Mouse (Mus musculus): ENCODE measurements around the gene Lima1.
"Not testable (repeated sequence)": the region's sequence is repeated elsewhere in the genome, so short reads cannot be mapped to it uniquely, and the experiment has no call there.

Lima1 gene

DNA sequence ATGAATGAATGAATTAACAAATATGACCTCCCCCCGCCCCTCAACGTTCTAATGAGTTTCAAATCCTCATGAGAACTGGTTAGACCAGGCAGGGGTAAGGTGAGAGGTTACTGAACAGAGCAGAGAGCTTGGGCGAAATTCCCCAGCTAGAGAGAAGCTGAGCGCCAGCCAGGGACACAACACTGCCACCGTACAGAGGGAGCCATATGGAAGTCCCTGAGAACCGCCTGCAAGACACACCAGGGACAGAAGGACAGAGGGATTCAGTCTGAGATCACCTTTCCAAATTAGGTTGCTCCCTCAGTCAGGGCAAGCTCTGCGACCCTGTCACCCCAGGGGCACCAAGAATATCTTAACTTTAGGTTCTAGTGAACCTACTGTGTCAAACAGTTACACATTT is 37.7 kb downstream of the Lima1 start:
- no peak for DNase-seq (ENCODE audit: low read depth in 2 of 2, low spot score in 2 of 2)

DNA sequence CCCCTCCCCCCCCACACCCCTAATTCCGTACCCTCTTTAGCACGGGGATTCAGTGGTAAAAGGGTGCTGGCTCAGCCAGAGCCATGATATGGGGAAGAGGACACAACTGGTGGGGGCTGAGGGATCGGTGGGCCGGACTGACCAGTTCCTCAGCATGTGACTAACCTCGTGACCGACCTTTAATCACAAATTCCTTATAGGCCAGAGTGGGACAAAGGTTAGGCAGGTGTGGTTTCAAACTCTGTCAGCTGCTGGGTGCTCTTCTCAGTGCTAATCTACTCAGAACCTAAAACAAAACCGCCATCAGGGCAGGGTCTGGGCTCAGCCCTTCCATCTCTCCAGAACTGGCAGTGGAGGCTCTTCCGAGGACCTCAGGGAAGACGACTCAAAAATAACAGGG is 40.1 kb downstream of the Lima1 start:
- no peak for DNase-seq (ENCODE audit: low read depth in 2 of 2, low spot score in 2 of 2)

- no peak for DNase-seq (ENCODE audit: low read depth in 2 of 2, low spot score in 2 of 2)
Observed at GRCm38 (mm10) chr15:99834681-99835080, 40.6 kb downstream of the Lima1 start.

- DNase-seq (ENCODE audit: low read depth in 2 of 2, low spot score in 2 of 2), result no peak
Observed at GRCm38 (mm10) chr15:99833648-99834454, 41.4 kb downstream of the Lima1 start.

- DNase-seq (ENCODE audit: low read depth in 2 of 2, low spot score in 2 of 2), result no peak
Observed at GRCm38 (mm10) chr15:99831535-99831934, 43.7 kb downstream of the Lima1 start.

DNA sequence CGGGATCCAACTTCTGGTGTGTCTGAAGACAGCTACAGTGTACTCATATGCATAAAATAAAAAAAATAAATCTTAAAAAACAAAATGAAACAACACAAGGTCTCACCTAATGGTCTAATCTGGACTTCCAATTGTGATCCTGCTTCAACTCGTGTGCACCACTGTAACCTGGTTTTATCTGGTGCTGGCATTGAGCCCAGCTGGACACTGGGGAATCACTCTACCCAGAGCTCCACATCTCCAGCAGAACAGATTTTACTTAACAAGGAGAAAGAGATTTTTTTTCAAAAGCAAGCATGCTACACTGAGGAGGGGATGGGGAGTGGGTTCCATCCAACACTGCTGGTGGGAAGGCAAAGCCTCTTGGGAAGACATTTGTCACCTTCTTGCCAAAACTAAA is 47.2 kb downstream of the Lima1 start:
- DNase-seq (ENCODE audit: low read depth in 2 of 2, low spot score in 2 of 2), result no peak

GRCm38 (mm10) chr15:99826210-99826888 is 48.9 kb downstream of the Lima1 start:
- DNase-seq (ENCODE audit: low read depth in 2 of 2, low spot score in 2 of 2), result no peak

GRCm38 (mm10) chr15:99825211-99825610 is 50.0 kb downstream of the Lima1 start:
- no peak for DNase-seq (ENCODE audit: low read depth in 2 of 2, low spot score in 2 of 2)

- no peak for DNase-seq (ENCODE audit: low read depth in 2 of 2, low spot score in 2 of 2)
Observed at GRCm38 (mm10) chr15:99823322-99823898, 51.8 kb downstream of the Lima1 start.

DNA sequence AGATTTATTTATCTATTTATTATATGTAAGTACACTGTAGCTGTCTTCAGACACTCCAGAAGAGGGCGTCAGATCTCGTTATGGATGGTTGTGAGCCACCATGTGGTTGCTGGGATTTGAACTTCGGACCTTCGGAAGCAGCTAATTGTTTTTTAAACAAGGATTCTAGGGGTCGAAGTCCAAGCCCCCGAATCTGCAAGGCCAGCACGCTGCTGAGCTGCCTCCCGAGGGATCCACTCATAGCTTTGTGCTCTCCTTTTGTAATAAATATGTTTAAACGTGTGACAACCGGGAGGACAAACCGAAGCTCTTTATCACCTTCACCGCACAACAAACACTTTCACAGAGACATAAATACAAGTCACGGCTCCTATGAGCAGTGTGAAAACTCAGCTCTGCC is 52.8 kb downstream of the Lima1 start:
- not testable (repeated sequence) for DNase-seq (ENCODE audit: low read depth in 2 of 2, low spot score in 2 of 2)

DNA sequence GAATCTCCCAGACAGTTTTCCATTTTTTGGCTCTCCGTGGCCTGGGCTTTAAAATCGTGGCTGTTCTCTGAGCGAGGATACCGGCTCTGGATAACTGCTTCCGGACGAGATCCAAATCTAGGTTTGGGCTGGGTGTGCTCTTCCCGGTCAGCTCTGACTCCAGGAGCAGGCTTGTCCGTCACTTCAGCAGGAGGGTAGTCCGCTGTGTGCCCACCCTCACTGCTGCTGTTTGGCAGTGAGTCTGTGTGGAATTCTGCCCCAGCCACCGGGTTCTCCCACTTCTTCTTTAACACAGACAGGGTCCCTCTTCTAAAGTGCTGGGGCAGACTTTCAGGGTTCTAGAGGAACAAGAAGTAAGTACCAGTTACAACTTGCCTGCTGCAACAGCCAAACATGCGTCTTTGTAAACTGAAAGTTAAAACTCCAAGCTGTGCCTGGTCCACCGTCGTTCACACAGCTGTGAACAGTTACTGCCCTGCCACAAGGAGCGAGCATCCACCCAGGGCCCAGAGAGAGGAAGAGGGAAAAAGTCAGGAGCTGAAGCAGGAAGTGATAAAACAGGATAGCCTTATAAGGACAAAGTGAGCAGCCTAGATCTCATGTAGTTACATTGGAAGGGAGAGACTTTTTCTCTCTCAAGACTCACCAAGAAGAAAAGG is 55.5 kb downstream of the Lima1 start:
- DNase-seq (ENCODE audit: low read depth in 2 of 2, low spot score in 2 of 2), result no peak

DNA sequence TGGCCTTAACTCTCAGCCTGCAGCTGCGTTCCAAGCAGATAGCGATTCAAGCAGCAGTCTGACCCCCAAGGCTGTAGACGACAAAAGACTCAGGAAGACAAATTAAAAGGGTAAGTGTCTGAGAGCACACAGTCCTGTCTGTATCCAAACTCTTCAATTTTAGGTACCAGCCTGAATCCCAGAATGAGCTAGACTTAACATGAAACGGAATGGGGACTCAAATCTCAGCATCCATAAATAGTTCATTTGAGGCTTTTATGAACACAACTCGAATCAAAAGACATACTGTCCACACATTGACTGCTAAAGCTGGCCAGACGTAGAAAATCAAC is 56.2 kb downstream of the Lima1 start:
- DNase-seq (ENCODE audit: low read depth in 2 of 2, low spot score in 2 of 2), result no peak

- DNase-seq (ENCODE audit: low read depth in 2 of 2, low spot score in 2 of 2), result no peak
Observed at GRCm38 (mm10) chr15:99818321-99819108, 56.7 kb downstream of the Lima1 start.

- no peak for DNase-seq (ENCODE audit: low read depth in 2 of 2, low spot score in 2 of 2)
Observed at GRCm38 (mm10) chr15:99817343-99818235, 57.7 kb downstream of the Lima1 start.

DNA sequence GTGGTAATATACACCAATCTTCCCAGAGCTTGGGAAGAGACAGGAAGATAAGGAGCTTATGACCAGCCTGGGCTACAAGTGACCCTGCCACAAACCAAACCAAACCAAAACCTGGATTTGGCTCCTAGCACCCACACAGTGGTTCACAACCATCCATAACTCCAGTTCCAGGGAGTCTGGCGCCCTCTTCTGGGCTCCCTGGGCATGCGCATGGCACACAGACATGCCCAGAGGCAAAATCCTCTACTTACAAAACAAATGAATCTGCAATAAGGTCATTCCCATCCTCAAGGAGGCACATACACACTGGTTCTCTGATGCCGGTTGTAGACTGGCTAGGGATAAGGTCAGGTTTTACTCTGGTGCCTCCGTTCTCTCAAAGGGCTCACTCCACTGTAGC is 59.3 kb downstream of the Lima1 start:
- no peak for DNase-seq (ENCODE audit: low read depth in 2 of 2, low spot score in 2 of 2)

- no peak for DNase-seq (ENCODE audit: low read depth in 2 of 2, low spot score in 2 of 2)
Observed at GRCm38 (mm10) chr15:99814554-99815260, 60.5 kb downstream of the Lima1 start.

DNA sequence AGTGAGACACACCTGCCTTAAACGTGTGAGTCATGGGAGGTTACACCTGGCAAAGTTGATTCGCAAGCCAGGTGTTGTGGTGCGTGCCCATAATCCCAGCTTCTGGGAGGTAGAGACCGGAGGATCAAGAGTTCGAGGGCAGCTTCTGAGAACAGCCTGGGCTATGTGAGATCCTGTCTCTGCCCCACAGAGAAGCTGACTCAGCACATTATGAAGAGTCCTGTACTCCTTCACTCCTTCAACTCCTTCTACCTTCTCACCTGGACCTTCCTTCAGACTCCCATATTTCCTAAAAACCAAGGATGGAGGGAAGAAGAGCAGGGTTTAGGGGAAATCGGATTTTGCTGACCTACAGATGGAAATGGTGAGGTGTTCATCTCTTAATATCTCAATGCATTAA is 61.6 kb downstream of the Lima1 start:
- no peak for DNase-seq (ENCODE audit: low read depth in 2 of 2, low spot score in 2 of 2)

DNA sequence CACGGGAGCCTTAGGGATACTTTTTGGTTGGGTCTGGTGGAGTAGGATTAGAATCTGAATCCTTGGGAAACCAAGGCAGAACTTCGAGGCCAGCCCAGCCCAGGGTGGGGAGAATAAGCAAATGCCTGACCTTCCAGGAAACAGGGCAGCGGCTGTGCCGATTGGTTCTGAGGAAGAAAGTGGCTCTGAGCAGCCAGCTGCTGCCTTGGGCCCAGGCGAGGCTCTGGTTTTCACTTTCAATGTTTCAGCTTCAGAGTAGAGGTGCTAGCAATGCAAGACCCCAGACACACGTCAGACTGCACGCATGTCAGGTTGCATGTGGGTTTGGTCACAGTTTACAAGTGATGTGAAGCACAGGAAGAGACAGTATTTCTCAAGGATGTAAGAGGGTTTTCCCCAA is 63.2 kb downstream of the Lima1 start:
- no peak for DNase-seq (ENCODE audit: low read depth in 2 of 2, low spot score in 2 of 2)

Data from CD8-positive naive resting alpha-beta T cell, adult 2 months (primary cell).